Mouse (Mus musculus) lung, postnatal 0 days (tissue): ENCODE measurements around the gene Pitpnb. TPM values are rescaled to one million over a fixed set of nuclear protein-coding genes. Genes with fewer than 3 reads are reported as not detected.

ENCODE experiments used
- ATAC-seq: fragments of 200-750 bp; cut with Nextera tagmentation; 2 replicates; pipeline ENCODE4 v1.8.0; 2017; ENCODE audit warnings: moderate library complexity
- DNase-seq: peaks from one replicate; pipeline ENCODE4 v3.0.0-alpha.2; 2016; ENCODE audit warnings: low spot score
- H3K27ac ChIP-seq: fragments of 300-500 bp; sonication (generic); 2 replicates; pipeline ENCODE4 v1.5.1; 2014; ENCODE audit warnings: antibody characterized with exemption, mild to moderate bottlenecking, low read length, mixed read lengths
- H3K27me3 ChIP-seq: fragments of 300-500 bp; sonication (generic); replicated peaks from 2 replicates; pipeline ENCODE4 v1.6.1; 2014; ENCODE audit warnings: low read length, mixed read lengths; ENCODE audit not compliant: insufficient read depth
- H3K36me3 ChIP-seq: fragments of 300-500 bp; sonication (generic); 2 replicates; pipeline ENCODE4 v1.6.1; 2014; ENCODE audit warnings: low read length, mixed read lengths; ENCODE audit not compliant: insufficient read depth
- H3K4me1 ChIP-seq: fragments of 300-500 bp; sonication (generic); 2 replicates; pipeline ENCODE4 v1.6.1; 2014; ENCODE audit warnings: antibody characterized with exemption, low read depth, low read length, mixed read lengths; ENCODE audit not compliant: insufficient read depth
- H3K4me2 ChIP-seq: fragments of 300-500 bp; sonication (generic); replicated peaks from 2 replicates; pipeline ENCODE4 v1.6.1; 2014; ENCODE audit warnings: low read depth, mild to moderate bottlenecking, low read length, moderate library complexity, mixed read lengths
- H3K4me3 ChIP-seq: fragments of 300-500 bp; sonication (generic); 2 replicates; pipeline ENCODE4 v1.5.1; 2014; ENCODE audit warnings: low read depth, low read length
- H3K9ac ChIP-seq: fragments of 300-500 bp; sonication (generic); replicated peaks from 2 replicates; pipeline ENCODE4 v1.6.1; 2014; ENCODE audit warnings: low read depth, mild to moderate bottlenecking
- H3K9me3 ChIP-seq: fragments of 300-500 bp; sonication (generic); 2 replicates; pipeline ENCODE4 v1.6.1; 2016; ENCODE audit warnings: low read length, mixed read lengths
- CTCF ChIP-seq: IDR thresholded peaks from 2 replicates; pipeline ENCODE4 v1.5.1; 2016; ENCODE audit warnings: antibody characterized with exemption, mild to moderate bottlenecking
- EP300 ChIP-seq: IDR thresholded peaks from 2 replicates; pipeline ENCODE4 v1.6.1; 2016; ENCODE audit warnings: antibody characterized with exemption, mild to moderate bottlenecking, control low read depth
- WGBS: fragments of 180-500 bp; shearing (Covaris S2); extraction: QIAGEN DNeasy Blood & Tissue Kit; methylation state at CpG from one replicate; pipeline ENCODE4 v1.1.7; 2014; 5-methylcytosine and 5-hydroxymethylcytosine counted together
- polyA plus RNA-seq: library from polyadenylated mRNA; unstranded; fragments of >200 nt; fragmentation: Nextera tagmentation; extraction: Ambion mirVana; gene quantifications from 2 replicates; pipeline ENCODE4 v1.2.1, GENCODE M21; 2015

Pitpnb gene
- polyA plus RNA-seq, 1 experiment from 2014 or later = 56.4 TPM

DNA sequence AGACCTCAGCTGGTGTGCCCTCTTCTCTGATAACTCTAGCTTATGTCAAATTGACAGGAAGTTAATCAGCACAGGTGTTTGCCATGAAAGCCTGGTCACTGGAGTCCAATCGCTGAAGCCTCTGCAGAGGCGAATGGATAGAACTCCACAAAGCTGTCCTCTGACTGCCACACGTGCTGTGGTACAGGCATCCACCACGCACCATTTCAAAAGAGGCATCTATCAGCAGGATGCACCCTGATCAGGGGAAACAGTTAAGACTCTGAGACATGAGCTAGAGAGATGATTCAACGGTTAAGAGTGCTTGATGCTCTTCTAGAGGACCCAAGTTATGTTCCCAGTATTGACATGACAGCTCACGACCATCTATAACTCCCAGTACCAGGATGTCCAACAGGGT is 15.5 kb upstream of the Pitpnb start:
- no peaks in the 10 kb centered on the region for H3K9me3 ChIP-seq
- no peak overlapping the region for H3K4me2 ChIP-seq
- H3K4me3 ChIP-seq = no peak overlapping the region
- no peak for DNase-seq
- no peak overlapping the region for H3K9ac ChIP-seq
- WGBS = 82% methylated on average over 6 of the region's 6 CpGs
- H3K27ac ChIP-seq = no peak overlapping the region
- TF ChIP-seq CTCF = no peak
- no peak for TF ChIP-seq EP300
- no peaks in the 10 kb centered on the region for H3K4me1 ChIP-seq
- H3K36me3 ChIP-seq = no peaks in the 10 kb centered on the region
- ATAC-seq = no peak
- H3K27me3 ChIP-seq = no peaks in the 10 kb centered on the region

DNA sequence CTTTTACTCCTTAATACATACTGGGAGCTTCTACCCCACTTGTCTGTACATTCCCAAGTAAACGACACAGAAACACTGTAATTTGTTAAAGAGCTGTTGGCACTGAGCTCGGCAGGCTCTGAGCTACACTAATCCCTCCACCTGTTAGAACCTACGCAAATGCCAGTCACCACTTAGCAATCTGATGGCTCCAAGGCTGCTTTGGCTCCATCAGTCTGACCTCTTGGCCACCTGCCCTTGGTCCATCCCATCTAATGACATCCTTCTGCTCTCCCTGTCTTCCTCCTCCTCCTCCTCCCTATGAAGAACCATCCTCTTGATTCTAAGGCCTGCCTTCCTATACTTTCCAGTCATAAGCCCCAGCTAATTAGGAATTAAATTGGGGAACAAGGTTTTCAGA is 13.0 kb upstream of the Pitpnb start:
- TF ChIP-seq EP300 = no peak
- no peak for TF ChIP-seq CTCF
- Histone ChIP-seq H3K36me3 (no peaks in the 10 kb centered on the region), H3K4me2 (no peak overlapping the region), H3K27me3 (no peaks in the 10 kb centered on the region), H3K9ac (no peak overlapping the region), H3K27ac (no peak overlapping the region), H3K9me3 (no peaks in the 10 kb centered on the region), H3K4me1 (no peaks in the 10 kb centered on the region), H3K4me3 (no peak overlapping the region)
- 54% methylated on average over 3 of the region's 3 CpGs for WGBS
- DNase-seq = no peak
- ATAC-seq = no peak

DNA sequence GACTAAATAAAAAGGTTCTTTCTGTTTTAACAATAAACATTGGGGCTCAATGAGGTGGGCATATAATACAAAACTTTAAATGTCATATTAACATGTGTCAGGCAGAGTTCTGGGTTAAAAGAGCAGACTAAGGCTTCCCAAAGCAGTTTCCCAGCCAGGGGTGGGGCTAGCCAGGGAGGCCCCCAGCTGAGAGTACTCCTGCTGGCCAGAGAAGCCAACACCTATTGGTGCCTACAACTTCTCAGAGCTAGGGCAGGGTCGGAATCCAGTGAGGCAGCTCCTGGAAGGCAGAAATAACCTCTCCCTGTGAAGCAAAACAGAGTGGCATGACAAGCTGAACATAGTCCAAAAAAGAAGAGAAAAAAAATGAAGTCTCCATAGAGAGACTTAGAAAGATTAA is 11.6 kb upstream of the Pitpnb start:
- TF ChIP-seq EP300 = no peak
- TF ChIP-seq CTCF = no peak
- WGBS = 36% methylated on average over 1 of the region's 1 CpGs
- no peak overlapping the region for H3K9ac ChIP-seq
- H3K4me3 ChIP-seq = no peak overlapping the region
- no peaks in the 10 kb centered on the region for H3K4me1 ChIP-seq
- H3K4me2 ChIP-seq = no peak overlapping the region
- ATAC-seq = no peak
- no peaks in the 10 kb centered on the region for H3K27me3 ChIP-seq
- DNase-seq = no peak
- H3K36me3 ChIP-seq = no peaks in the 10 kb centered on the region
- no peaks in the 10 kb centered on the region for H3K9me3 ChIP-seq
- H3K27ac ChIP-seq = no peak overlapping the region

DNA sequence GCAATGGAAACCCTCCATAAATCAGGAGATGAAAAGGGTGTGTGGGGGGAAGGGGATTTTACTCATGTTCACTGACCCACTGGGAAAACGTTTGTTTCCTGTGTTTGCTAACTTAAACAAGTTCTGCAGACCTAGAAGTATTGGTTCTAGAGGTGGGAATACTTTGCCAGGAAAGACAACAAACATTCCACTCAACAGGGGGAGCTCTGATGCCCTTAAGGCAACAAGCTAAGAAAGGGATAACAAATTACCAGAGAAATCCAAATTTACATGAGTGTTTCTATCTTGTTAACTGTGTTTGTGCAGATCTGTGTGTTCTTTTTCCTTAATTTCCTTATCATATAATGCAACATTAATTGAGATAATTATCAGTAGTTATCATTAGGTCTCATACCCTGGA is 4.8 kb upstream of the Pitpnb start:
- no peak overlapping the region for H3K4me2 ChIP-seq
- TF ChIP-seq CTCF (no peak), EP300 (no peak)
- no peaks in the 10 kb centered on the region for H3K36me3 ChIP-seq
- H3K4me1 ChIP-seq = no peaks in the 10 kb centered on the region
- no peak overlapping the region for H3K9ac ChIP-seq
- ATAC-seq (no peak), DNase-seq (no peak)
- no peaks in the 10 kb centered on the region for H3K27me3 ChIP-seq
- no peaks in the 10 kb centered on the region; the same call in 1 of the 2 replicates for H3K9me3 ChIP-seq
- WGBS = 10% methylated on average over 1 of the region's 1 CpGs
- H3K27ac ChIP-seq = no peak overlapping the region
- no peak overlapping the region for H3K4me3 ChIP-seq

DNA sequence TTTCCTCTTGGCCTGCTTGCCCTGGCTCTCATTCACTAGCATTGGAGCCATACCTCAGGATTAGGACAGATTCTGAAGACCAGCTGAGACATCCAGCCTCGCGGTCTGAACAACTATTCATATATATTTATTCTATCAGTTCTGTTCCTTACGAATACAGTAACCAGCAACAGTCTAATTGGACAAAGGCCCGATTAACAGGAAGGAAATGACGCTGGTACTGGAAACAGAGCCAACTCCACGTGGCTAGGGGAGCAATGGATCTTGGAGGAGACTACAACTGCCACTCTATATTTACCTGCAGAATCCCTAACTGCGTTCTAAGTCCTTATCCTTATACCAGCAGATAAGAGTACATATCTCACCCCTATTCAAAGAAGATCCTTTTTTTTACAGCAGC is 3.1 kb upstream of the Pitpnb start:
- Histone ChIP-seq H3K36me3 (no peaks in the 10 kb centered on the region), H3K4me1 (peaks cover 7% of the 10 kb centered on the region; the same call in 1 of the 2 replicates), H3K9me3 (no peaks in the 10 kb centered on the region; the same call in 1 of the 2 replicates), H3K4me2 (no peak overlapping the region), H3K27ac (no peak overlapping the region), H3K9ac (no peak overlapping the region), H3K27me3 (no peaks in the 10 kb centered on the region), H3K4me3 (no peak overlapping the region)
- no peak for TF ChIP-seq CTCF
- TF ChIP-seq EP300 = no peak
- no peak for ATAC-seq
- WGBS = 57% methylated on average over 7 of the region's 7 CpGs
- DNase-seq = peak; percentile 21

DNA sequence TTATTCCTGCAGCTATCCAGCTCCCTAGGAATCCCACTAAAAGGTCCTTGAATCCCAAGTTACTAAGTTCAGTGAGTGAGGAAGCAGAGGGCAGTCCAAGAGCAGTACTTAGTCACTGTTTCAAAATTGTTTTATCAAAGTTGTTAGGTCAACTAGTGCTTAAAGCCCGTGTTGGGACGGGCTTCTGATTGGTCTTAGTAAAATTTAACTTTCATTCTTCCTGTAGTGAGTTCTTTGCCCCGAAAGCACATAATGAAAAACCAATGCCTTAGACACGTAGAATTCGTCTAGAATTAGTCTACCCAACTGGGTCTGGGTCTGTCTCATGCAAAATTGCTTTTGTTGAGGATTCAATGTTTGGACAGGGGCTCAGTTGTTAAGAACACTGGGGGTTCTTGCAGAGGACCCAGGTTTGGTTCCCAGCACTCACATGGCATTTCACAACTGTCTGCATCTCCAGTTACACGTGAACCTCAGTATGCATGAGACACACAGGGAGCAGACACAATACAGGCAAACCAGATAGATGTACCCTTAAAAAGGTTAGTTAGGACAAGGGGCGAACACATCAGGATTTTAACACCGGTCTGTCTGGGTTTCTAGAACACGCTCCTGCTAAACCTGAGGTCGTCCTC is 664 bp upstream of the Pitpnb start:
- H3K4me2 ChIP-seq = peak overlapping the region; percentile 66
- ATAC-seq = peak; percentile 14
- H3K9ac ChIP-seq = peak overlapping the region; percentile 46; the same call in 1 of the 2 replicates
- H3K9me3 ChIP-seq = no peaks in the 10 kb centered on the region; the same call in 1 of the 2 replicates
- DNase-seq = peak; percentile 26
- H3K4me1 ChIP-seq = peaks cover 7% of the 10 kb centered on the region; the same call in 1 of the 2 replicates
- no peaks in the 10 kb centered on the region for H3K27me3 ChIP-seq
- peak overlapping the region; percentile 97 for H3K4me3 ChIP-seq
- TF ChIP-seq EP300 = no peak
- no peak for TF ChIP-seq CTCF
- no peaks in the 10 kb centered on the region for H3K36me3 ChIP-seq
- WGBS = 17% methylated on average over 10 of the region's 10 CpGs
- peak overlapping the region; percentile 68 for H3K27ac ChIP-seq

DNA sequence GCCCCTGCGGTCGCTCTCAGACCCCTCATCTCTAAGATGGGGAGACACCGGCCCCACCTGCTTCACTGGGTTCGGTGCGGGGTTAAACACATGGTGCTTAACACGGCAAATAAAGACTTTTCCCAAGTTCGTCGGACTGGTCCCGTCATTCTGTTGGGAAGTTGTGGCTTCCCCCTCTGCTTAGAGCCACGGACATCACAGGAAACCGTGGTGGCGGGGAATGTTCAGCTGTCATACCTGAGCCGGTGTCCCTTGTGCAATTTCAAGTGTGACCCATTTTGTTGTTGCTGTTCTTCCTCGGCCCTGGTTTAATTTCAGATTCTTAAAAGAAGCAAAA is 504 bp downstream of the Pitpnb start:
- under 1% methylated on average over 14 of the region's 14 CpGs for WGBS
- ATAC-seq = no peak
- DNase-seq = peak; percentile 13
- no peak for TF ChIP-seq EP300
- no peak for TF ChIP-seq CTCF
- Histone ChIP-seq H3K4me1 (peaks cover 7% of the 10 kb centered on the region; the same call in 1 of the 2 replicates), H3K9ac (peak overlapping the region; percentile 95), H3K27me3 (no peaks in the 10 kb centered on the region), H3K4me3 (peak overlapping the region; percentile 97), H3K27ac (peak overlapping the region; percentile 85), H3K9me3 (no peaks in the 10 kb centered on the region), H3K4me2 (peak overlapping the region; percentile 85), H3K36me3 (no peaks in the 10 kb centered on the region)
